Mouse (Mus musculus) regulatory T cell (primary cell): ENCODE measurements around the gene Scml4.

Experiments
- in situ Hi-C: fragments of 300-600 bp; cut with MboI, MseI; formaldehyde crosslinking; loops from one replicate; pipeline ENCODE4 v1.15.1; 2025; ENCODE audit warnings: high pct_unique_total_duplicates

Scml4 gene

GRCm38 (mm10) chr10:42947336-42947735, 87.2 kb downstream of the Scml4 start:
- in situ Hi-C loops = no loop called here

DNA sequence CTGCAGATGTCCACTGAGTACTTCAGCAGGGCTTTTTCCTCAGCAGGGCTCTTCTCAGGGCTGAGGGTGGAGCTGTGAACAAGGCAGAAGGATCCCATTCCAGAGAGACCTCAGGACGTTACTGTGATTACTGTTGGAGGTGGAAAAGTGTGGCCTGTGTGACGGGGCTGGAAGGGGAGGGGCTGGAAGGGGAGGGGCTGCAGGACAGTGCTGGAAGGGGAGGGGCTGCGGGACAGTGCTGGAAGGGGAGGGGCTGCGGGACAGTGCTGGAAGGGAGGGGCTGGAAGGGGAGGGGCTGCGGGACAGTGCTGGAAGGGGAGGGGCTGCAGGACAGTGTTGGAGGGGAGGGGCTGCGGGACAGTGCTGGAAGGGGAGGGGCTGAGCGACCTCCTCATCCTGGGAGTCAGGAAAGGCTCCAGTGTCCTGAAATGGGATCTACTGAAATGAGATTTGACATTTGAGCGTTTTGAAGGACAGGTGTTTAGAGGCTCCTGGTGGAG, 90.1 kb downstream of the Scml4 start:
- in situ Hi-C loops = no loop called here

GRCm38 (mm10) chr10:42951078-42952045, 91.2 kb downstream of the Scml4 start:
- in situ Hi-C loops = no loop called here

DNA sequence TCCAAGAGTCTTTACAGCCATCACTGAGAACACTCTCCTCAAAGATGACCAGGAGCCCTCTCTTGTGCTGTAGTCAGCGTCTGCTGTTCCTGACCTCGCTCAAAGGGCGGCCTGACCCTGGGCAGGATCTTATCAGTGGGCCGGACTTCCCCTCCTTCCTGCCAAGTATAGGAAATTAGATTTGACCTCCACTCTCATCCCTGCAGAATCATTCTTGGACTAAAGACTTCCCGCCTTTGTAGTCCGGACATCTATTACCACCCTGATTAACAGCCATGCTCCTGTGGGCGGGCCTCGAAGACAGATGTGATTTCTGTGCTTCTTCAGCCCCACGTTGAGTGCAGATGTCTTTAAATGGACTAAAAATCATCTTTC, 91.9 kb downstream of the Scml4 start:
- in situ Hi-C loops = no loop called here

GRCm38 (mm10) chr10:42953601-42954000, 93.4 kb downstream of the Scml4 start:
- in situ Hi-C loops = no loop called here

DNA sequence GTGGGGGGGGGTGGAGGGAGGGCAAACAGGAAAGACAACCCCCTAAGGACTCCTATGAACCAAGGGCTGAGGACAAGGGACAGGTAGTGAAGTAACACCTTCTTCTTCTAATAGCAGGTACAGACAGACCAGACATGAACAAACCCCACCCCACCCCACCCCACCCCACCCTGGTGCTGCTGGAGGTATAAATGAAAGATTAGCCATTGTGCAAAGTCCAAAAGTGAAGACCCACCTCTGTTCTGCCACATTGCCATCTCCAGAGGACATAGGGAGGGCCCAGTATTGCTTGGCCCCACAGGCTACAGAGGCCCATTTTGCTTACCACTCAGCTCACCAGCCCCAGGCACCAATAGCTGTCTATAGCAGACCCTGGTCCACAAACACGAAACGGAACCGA, 95.0 kb downstream of the Scml4 start:
- in situ Hi-C loops = loop anchor here (5.0 kb wide), 1 partner anchor 37 kb away; no protein-coding TSS in a partner anchor

GRCm38 (mm10) chr10:42957881-42958651, 97.9 kb downstream of the Scml4 start:
- in situ Hi-C loops = loop anchor here (5.0 kb wide), 1 partner anchor 34 kb away; no protein-coding TSS in a partner anchor

- in situ Hi-C loops = loop anchor here (5.0 kb wide), 1 partner anchor 34 kb away; no protein-coding TSS in a partner anchor
Measured at GRCm38 (mm10) chr10:42958686-42959085, 98.5 kb downstream of the Scml4 start.

GRCm38 (mm10) chr10:42961771-42962170, 101.6 kb downstream of the Scml4 start:
- in situ Hi-C loops = no loop called here

GRCm38 (mm10) chr10:42962181-42962601, 102.0 kb downstream of the Scml4 start:
- in situ Hi-C loops = no loop called here

GRCm38 (mm10) chr10:42962655-42963054, 102.5 kb downstream of the Scml4 start:
- in situ Hi-C loops = no loop called here

GRCm38 (mm10) chr10:42963061-42963460, 102.9 kb downstream of the Scml4 start:
- in situ Hi-C loops = no loop called here

- in situ Hi-C loops = no loop called here
Measured at GRCm38 (mm10) chr10:42968332-42968731, 108.2 kb downstream of the Scml4 start.

GRCm38 (mm10) chr10:42972504-42973172, 112.5 kb downstream of the Scml4 start:
- in situ Hi-C loops = no loop called here

- in situ Hi-C loops = no loop called here
Measured at GRCm38 (mm10) chr10:42973537-42973936, 113.4 kb downstream of the Scml4 start.

GRCm38 (mm10) chr10:42976577-42976976, 116.4 kb downstream of the Scml4 start:
- in situ Hi-C loops = no loop called here

DNA sequence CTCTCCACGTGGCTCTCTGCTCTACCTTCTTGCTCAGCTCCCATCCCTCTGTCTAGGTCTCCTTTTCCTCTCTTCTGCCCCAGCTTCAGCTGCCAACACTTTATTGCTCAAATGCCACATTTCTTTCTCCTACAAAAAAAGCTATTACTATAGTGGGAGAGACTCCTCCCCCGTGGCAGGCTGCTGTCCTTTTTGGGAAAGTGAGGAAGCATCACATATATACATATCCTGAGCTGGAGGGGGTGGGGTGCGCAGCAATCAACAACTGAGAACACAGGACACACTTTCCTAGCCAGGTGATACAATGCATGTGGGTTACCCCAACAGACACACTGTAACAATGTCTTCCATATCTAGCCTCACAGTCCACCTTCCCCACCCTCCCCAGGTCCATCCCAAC, 118.2 kb downstream of the Scml4 start:
- in situ Hi-C loops = no loop called here

DNA sequence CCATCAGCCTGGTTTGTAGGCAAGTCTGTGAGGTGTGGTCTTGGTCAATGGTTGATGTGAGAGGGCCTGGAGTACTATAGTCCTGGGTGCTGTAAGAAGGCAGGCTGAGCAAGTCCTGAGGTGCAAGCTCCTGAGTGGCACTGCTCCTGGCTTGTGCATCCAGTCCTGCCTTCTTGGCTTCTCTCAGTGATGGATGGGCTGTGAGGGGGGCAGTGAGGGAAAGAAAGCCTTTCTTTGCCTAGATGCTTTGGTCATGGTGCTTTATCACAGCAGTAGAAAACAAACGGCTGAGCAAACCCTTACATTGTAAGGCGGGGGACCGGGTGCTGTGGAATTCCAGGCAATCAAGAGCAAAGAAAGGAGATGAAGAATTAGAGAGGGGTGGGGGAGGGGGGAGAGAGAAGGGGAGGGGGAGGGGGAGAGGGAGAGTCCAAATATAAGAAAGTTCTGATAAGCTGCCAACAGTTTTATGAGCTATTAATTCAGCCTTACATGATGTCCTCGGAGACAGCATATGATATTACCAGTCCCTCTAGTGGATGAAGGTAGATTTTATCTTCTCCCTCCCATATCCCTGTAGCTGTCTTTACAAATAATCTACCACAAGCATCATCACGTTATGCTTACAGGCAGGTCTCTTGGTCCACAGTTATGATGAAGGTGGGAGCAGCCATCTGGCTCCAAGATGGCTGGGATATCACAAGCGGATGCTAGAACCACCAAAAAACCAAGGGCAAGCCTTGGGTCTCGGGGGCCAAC, 121.0 kb downstream of the Scml4 start:
- in situ Hi-C loops = no loop called here

GRCm38 (mm10) chr10:42984886-42985285, 124.7 kb downstream of the Scml4 start:
- in situ Hi-C loops = no loop called here

DNA sequence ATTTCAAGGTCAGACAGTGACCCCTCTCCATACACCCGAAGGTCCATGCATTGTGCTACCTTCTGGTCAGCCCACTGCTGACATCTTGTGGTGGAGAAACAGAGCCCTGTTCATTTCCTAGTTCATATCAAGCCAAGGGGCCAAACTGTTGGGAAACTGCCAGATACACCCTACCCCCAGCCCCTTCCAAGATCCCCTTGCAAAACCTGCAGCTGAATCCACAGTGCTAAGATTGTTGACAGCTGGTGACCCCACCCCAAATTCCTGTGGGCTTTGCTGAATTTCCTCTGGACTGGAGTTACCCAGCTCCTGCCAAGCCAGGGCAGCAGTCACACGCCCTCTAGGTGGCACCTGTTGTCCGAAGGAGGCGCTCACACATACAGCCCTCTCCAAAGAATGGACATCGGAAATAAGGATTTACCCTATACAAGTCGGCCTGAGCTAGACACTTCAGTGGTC, 127.5 kb downstream of the Scml4 start:
- in situ Hi-C loops = no loop called here

DNA sequence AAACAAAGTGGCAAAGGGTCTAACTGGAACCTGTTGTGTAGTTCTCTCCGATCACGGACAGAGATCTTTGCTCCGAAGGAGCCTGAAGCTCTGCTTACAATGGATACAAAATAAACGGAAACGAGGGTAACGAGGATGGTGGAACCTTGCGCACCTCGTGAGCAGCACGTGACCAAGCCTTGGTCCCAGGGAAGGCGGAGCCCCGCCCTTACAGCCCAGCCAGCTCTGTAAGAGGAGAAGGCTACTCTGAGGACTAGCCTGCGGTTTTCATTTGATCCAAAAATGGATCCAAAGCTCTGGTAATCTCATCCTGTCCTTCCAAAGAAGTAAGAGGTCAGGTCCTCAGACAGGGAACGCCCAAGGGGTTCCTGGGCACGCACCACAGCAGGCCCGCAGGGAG, 128.5 kb downstream of the Scml4 start:
- in situ Hi-C loops = no loop called here
